Mouse (Mus musculus): ENCODE results near the gene Pik3cg. TPM values are rescaled to one million over a fixed set of nuclear protein-coding genes. Genes with fewer than 3 reads are reported as not detected.

Pik3cg gene
- polyA plus RNA-seq, 1 experiment from 2014 or later: 2.6 TPM

GRCm38 (mm10) chr12:32174437-32174836, 34.0 kb downstream of the Pik3cg start:
- no peak overlapping the region for H3K4me2 ChIP-seq (replicated peaks; ENCODE audit: low read depth, low read length)
- H3K36me3 ChIP-seq (ENCODE audit: control insufficient read depth, insufficient read depth, low read length): no peaks in the 10 kb centered on the region
- 91% methylated on average over 6 of the region's 6 CpGs for WGBS
- no peak overlapping the region for H3K9ac ChIP-seq (ENCODE audit: low read depth, low read length)
- H3K4me1 ChIP-seq (ENCODE audit: control insufficient read depth, insufficient read depth, low read length): no peaks in the 10 kb centered on the region
- H3K4me3 ChIP-seq (ENCODE audit: low read length): no peak overlapping the region
- H3K9me3 ChIP-seq (ENCODE audit: control insufficient read depth, low read length): no peaks in the 10 kb centered on the region
- no peak overlapping the region for H3K27ac ChIP-seq (ENCODE audit: low read depth, low read length)
- ATAC-seq (ENCODE audit: low FRiP score, low TSS enrichment): no peak
- no peaks in the 10 kb centered on the region for H3K27me3 ChIP-seq (ENCODE audit: control insufficient read depth, insufficient read depth, low read length)

DNA sequence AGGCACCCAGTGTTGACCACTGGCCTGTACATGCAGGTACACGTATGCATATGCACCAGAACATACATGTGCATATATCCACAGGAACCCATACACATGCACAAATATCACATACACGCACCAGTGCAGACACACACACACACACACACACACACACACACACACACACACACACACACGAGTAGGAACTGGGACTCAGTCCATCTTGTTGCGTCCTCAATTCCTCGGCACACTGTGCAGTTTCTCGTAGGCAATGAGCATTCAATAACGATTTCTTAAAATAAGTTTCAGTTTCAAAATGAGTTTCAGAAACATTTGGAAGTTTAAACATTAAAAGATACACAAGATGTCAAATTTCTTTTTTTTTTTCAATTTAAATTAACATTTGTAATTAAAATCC, 35.6 kb downstream of the Pik3cg start:
- WGBS: 92% methylated on average over 7 of the region's 7 CpGs
- Histone ChIP-seq H3K9me3 (ENCODE audit: control insufficient read depth, low read length) (no peaks in the 10 kb centered on the region), H3K4me2 (replicated peaks; ENCODE audit: low read depth, low read length) (no peak overlapping the region), H3K27ac (ENCODE audit: low read depth, low read length) (no peak overlapping the region), H3K36me3 (ENCODE audit: control insufficient read depth, insufficient read depth, low read length) (no peaks in the 10 kb centered on the region), H3K27me3 (ENCODE audit: control insufficient read depth, insufficient read depth, low read length) (no peaks in the 10 kb centered on the region), H3K9ac (ENCODE audit: low read depth, low read length) (no peak overlapping the region), H3K4me3 (ENCODE audit: low read length) (no peak overlapping the region), H3K4me1 (ENCODE audit: control insufficient read depth, insufficient read depth, low read length) (no peaks in the 10 kb centered on the region)
- ATAC-seq (ENCODE audit: low FRiP score, low TSS enrichment): no peak

DNA sequence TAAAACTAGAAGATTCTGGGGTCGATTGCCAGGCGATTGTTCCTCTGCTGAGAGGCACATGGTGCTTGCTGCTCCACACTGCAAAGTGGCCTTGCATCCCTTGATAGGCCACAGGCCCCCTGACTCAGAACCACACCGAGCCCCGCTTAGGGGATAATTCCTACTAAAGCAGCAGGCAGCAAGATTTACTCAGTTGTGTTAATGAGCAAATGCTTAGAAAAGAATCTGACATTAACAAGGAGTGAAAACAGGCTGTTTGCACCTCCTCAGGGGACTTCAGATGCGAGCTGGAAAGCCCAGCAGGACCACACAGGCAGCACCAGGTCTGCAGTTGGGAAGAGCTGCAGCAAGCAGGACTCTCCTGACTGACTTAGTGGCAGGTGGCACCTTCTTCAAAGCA, 39.3 kb downstream of the Pik3cg start:
- ATAC-seq (ENCODE audit: low FRiP score, low TSS enrichment): no peak
- Histone ChIP-seq H3K36me3 (ENCODE audit: control insufficient read depth, insufficient read depth, low read length) (no peaks in the 10 kb centered on the region), H3K27me3 (ENCODE audit: control insufficient read depth, insufficient read depth, low read length) (no peaks in the 10 kb centered on the region), H3K9ac (ENCODE audit: low read depth, low read length) (no peak overlapping the region), H3K9me3 (ENCODE audit: control insufficient read depth, low read length) (no peaks in the 10 kb centered on the region), H3K4me1 (ENCODE audit: control insufficient read depth, insufficient read depth, low read length) (no peaks in the 10 kb centered on the region), H3K27ac (ENCODE audit: low read depth, low read length) (no peak overlapping the region), H3K4me2 (replicated peaks; ENCODE audit: low read depth, low read length) (no peak overlapping the region), H3K4me3 (ENCODE audit: low read length) (no peak overlapping the region)
- WGBS: 16% methylated on average over 5 of the region's 5 CpGs

DNA sequence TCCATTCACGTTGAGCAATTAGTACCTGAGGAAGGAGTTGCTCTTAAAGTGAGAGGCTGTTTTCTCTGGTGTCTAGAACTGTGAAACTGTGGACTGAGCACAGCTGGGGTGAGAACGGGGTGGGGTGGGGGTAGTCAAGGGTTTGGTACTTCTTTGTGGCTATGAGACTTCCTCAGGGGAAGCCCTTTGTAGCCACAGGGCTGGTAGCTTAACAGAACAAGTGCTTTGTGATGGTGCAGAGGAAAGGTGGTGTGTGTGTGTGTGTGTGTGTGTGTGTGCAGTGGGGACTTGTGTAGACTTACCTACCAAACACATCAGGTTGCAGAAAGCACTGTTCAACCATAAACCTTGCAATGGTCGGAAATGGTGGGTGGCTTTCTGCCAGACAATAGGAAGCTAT, 39.7 kb downstream of the Pik3cg start:
- Histone ChIP-seq H3K4me1 (ENCODE audit: control insufficient read depth, insufficient read depth, low read length) (no peaks in the 10 kb centered on the region), H3K27me3 (ENCODE audit: control insufficient read depth, insufficient read depth, low read length) (no peaks in the 10 kb centered on the region), H3K4me3 (ENCODE audit: low read length) (no peak overlapping the region), H3K9me3 (ENCODE audit: control insufficient read depth, low read length) (no peaks in the 10 kb centered on the region), H3K9ac (ENCODE audit: low read depth, low read length) (no peak overlapping the region), H3K36me3 (ENCODE audit: control insufficient read depth, insufficient read depth, low read length) (no peaks in the 10 kb centered on the region), H3K4me2 (replicated peaks; ENCODE audit: low read depth, low read length) (no peak overlapping the region), H3K27ac (ENCODE audit: low read depth, low read length) (no peak overlapping the region)
- ATAC-seq (ENCODE audit: low FRiP score, low TSS enrichment): no peak
- WGBS: 28% methylated on average over 3 of the region's 3 CpGs

DNA sequence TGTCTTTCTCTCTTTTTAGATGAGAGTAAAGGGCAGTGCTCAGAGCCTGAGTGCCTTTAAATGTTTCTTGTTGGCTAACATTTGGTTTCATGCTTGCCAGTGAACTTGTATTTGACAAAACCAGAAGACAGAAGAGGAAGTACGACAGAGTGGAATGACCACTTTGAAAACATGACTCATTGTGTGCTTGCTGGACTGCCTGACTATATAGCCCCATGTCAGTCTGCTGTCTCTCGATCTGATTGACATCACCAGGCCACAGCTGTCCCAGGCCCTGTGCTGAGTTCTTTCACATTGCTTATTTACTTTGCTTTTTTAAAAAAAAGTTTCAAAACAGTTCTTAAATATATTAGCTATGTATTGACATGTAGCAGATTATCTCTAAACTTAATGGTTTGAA, 44.8 kb downstream of the Pik3cg start:
- Histone ChIP-seq H3K4me3 (ENCODE audit: low read length) (no peak overlapping the region), H3K4me2 (replicated peaks; ENCODE audit: low read depth, low read length) (no peak overlapping the region), H3K9me3 (ENCODE audit: control insufficient read depth, low read length) (no peaks in the 10 kb centered on the region), H3K27me3 (ENCODE audit: control insufficient read depth, insufficient read depth, low read length) (no peaks in the 10 kb centered on the region), H3K36me3 (ENCODE audit: control insufficient read depth, insufficient read depth, low read length) (no peaks in the 10 kb centered on the region), H3K9ac (ENCODE audit: low read depth, low read length) (no peak overlapping the region), H3K27ac (ENCODE audit: low read depth, low read length) (no peak overlapping the region), H3K4me1 (ENCODE audit: control insufficient read depth, insufficient read depth, low read length) (no peaks in the 10 kb centered on the region)
- 82% methylated on average over 2 of the region's 2 CpGs for WGBS
- no peak for ATAC-seq (ENCODE audit: low FRiP score, low TSS enrichment)

DNA sequence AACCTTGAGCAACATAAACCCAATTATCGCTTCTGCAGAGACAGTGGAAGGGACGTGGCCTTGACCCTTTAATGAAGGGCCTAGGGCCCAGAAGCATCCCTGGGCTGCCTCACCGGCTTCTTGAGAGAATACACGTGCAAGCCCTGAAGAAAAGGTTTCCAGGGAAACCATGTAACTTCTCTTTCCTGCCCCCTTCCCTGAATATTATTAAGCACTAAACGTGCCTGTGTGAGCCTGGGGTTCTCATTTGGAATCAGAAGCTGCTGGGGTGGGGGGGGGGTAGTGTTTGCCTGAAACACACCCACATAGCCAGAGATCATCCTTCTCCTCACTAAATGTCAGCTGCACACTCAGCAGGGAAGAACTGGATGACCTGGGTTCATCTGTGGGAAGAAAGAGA, 49.7 kb downstream of the Pik3cg start:
- H3K4me2 ChIP-seq (replicated peaks; ENCODE audit: low read depth, low read length): no peak overlapping the region
- no peaks in the 10 kb centered on the region for H3K9me3 ChIP-seq (ENCODE audit: control insufficient read depth, low read length)
- no peak overlapping the region for H3K9ac ChIP-seq (ENCODE audit: low read depth, low read length)
- no peaks in the 10 kb centered on the region for H3K4me1 ChIP-seq (ENCODE audit: control insufficient read depth, insufficient read depth, low read length)
- 67% methylated on average over 5 of the region's 5 CpGs for WGBS
- no peak overlapping the region for H3K4me3 ChIP-seq (ENCODE audit: low read length)
- no peaks in the 10 kb centered on the region for H3K27me3 ChIP-seq (ENCODE audit: control insufficient read depth, insufficient read depth, low read length)
- no peak overlapping the region for H3K27ac ChIP-seq (ENCODE audit: low read depth, low read length)
- no peak for ATAC-seq (ENCODE audit: low FRiP score, low TSS enrichment)
- H3K36me3 ChIP-seq (ENCODE audit: control insufficient read depth, insufficient read depth, low read length): no peaks in the 10 kb centered on the region

- Histone ChIP-seq H3K27me3 (ENCODE audit: control insufficient read depth, insufficient read depth, low read length) (no peaks in the 10 kb centered on the region), H3K9me3 (ENCODE audit: control insufficient read depth, low read length) (no peaks in the 10 kb centered on the region), H3K4me1 (ENCODE audit: control insufficient read depth, insufficient read depth, low read length) (no peaks in the 10 kb centered on the region), H3K9ac (ENCODE audit: low read depth, low read length) (no peak overlapping the region), H3K27ac (ENCODE audit: low read depth, low read length) (no peak overlapping the region), H3K36me3 (ENCODE audit: control insufficient read depth, insufficient read depth, low read length) (no peaks in the 10 kb centered on the region), H3K4me2 (replicated peaks; ENCODE audit: low read depth, low read length) (no peak overlapping the region), H3K4me3 (ENCODE audit: low read length) (no peak overlapping the region)
- no peak for ATAC-seq (ENCODE audit: low FRiP score, low TSS enrichment)
- WGBS: 90% methylated on average over 7 of the region's 7 CpGs
These were observed 61.9 kb downstream of the Pik3cg start for GRCm38 (mm10) chr12:32146606-32147005.

DNA sequence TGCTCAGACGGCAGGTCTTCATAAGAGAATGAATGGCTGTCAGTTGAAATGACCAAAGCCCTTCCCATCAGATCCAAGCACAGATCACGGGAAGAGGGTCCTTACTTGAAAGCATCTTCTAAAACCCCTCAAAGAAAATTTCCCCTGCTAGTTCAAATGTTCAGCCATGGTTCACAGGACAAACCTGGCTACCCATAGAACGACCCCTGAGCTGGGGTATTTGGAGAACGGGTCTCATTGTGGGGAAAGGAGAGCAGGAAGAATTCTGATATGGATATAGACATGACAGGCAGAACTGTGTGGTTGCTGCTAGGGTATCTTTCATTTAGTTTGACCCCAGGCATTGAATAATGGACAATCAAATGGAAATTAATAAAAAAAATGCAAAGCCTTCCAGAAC, 62.8 kb downstream of the Pik3cg start:
- H3K36me3 ChIP-seq (ENCODE audit: control insufficient read depth, insufficient read depth, low read length): no peaks in the 10 kb centered on the region
- H3K4me3 ChIP-seq (ENCODE audit: low read length): no peak overlapping the region
- no peak overlapping the region for H3K27ac ChIP-seq (ENCODE audit: low read depth, low read length)
- no peaks in the 10 kb centered on the region for H3K27me3 ChIP-seq (ENCODE audit: control insufficient read depth, insufficient read depth, low read length)
- H3K9me3 ChIP-seq (ENCODE audit: control insufficient read depth, low read length): no peaks in the 10 kb centered on the region
- H3K4me1 ChIP-seq (ENCODE audit: control insufficient read depth, insufficient read depth, low read length): no peaks in the 10 kb centered on the region
- no peak overlapping the region for H3K9ac ChIP-seq (ENCODE audit: low read depth, low read length)
- 84% methylated on average over 4 of the region's 4 CpGs for WGBS
- no peak for ATAC-seq (ENCODE audit: low FRiP score, low TSS enrichment)
- no peak overlapping the region for H3K4me2 ChIP-seq (replicated peaks; ENCODE audit: low read depth, low read length)

GRCm38 (mm10) chr12:32144513-32144912, 63.9 kb downstream of the Pik3cg start:
- peak; percentile 89 for ATAC-seq (ENCODE audit: low FRiP score, low TSS enrichment)
- 3% methylated on average over 5 of the region's 5 CpGs for WGBS
- Histone ChIP-seq H3K4me2 (replicated peaks; ENCODE audit: low read depth, low read length) (no peak overlapping the region), H3K9me3 (ENCODE audit: control insufficient read depth, low read length) (no peaks in the 10 kb centered on the region), H3K4me1 (ENCODE audit: control insufficient read depth, insufficient read depth, low read length) (no peaks in the 10 kb centered on the region), H3K36me3 (ENCODE audit: control insufficient read depth, insufficient read depth, low read length) (no peaks in the 10 kb centered on the region), H3K4me3 (ENCODE audit: low read length) (no peak overlapping the region), H3K9ac (ENCODE audit: low read depth, low read length) (no peak overlapping the region), H3K27me3 (ENCODE audit: control insufficient read depth, insufficient read depth, low read length) (no peaks in the 10 kb centered on the region), H3K27ac (ENCODE audit: low read depth, low read length) (no peak overlapping the region)

GRCm38 (mm10) chr12:32143782-32144181, 64.7 kb downstream of the Pik3cg start:
- Histone ChIP-seq H3K4me3 (ENCODE audit: low read length) (no peak overlapping the region), H3K4me1 (ENCODE audit: control insufficient read depth, insufficient read depth, low read length) (0 out of 2 replicates have a peak, but pooled peaks cover 2% of the 10 kb centered on the region), H3K27me3 (ENCODE audit: control insufficient read depth, insufficient read depth, low read length) (no peaks in the 10 kb centered on the region), H3K9me3 (ENCODE audit: control insufficient read depth, low read length) (no peaks in the 10 kb centered on the region), H3K36me3 (ENCODE audit: control insufficient read depth, insufficient read depth, low read length) (no peaks in the 10 kb centered on the region), H3K4me2 (replicated peaks; ENCODE audit: low read depth, low read length) (no peak overlapping the region), H3K27ac (ENCODE audit: low read depth, low read length) (no peak overlapping the region), H3K9ac (ENCODE audit: low read depth, low read length) (no peak overlapping the region)
- no peak for ATAC-seq (ENCODE audit: low FRiP score, low TSS enrichment)
- 89% methylated on average over 5 of the region's 5 CpGs for WGBS
